Mouse (Mus musculus) erythroblast, embryonic 14.5 days (primary cell): ENCODE results near the gene Elob.

Experiments used
- GATA1 ChIP-seq: IDR thresholded peaks from 2 replicates; pipeline ENCODE4 v1.6.1; 2012; ENCODE audit warnings: low read length, inconsistent platforms, mixed read lengths
- TAL1 ChIP-seq: IDR thresholded peaks from 3 replicates; pipeline ENCODE4 v1.6.1; 2012; ENCODE audit warnings: low read length, inconsistent platforms, mixed read lengths

GRCm38 (mm10) chr17:23818579-23818978 is 10.4 kb downstream of the Elob start:
- TF ChIP-seq TAL1, result no peak
- TF ChIP-seq GATA1, result no peak
